Mouse (Mus musculus): ENCODE data around the gene Kcp.

DNA sequence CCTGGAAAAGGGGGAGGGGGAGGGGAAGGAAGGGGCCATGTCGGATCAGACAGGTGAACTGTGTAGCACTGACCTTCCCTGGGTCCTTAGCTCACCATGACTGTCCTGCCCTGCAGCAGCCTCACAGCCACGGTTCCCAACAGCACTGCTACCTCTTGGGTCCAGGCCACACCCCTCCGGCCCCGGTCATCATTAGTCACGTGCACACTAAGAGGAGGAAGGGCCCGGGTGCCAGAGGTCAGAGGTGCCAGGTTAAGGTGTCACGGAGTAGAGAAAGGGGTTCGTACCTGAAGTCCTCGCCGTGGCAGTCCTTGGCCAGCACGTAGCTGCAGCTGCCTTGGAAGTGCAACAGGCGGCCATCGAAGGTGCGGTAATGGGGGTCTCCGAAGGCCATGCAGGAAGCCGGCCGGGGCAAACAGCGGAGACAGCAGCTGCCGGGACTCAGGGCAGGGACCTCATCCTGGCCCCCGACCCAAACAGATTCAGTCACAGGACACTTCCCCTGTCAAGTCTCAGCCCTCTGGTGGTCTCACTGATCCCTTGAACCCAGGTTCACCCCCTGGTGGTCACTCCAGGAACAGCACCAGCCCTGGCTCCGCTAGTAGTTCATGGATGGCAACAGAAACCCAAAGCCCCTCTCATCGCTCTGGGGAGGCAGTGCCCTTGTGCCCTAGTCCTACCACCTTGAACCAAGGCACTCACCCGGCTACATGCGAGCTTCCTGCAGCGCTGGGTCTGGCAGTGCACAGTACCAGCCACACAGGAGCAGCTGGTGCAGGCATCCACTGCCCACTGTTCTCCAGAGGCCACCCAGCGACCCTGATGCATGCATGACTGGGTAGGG is 22.8 kb downstream of the Kcp start:
- TF ChIP-seq CTCF (IDR thresholded peaks at IDR 0.05; ENCODE audit: low read depth), result peak; percentile 93
- no peak for TF ChIP-seq EP300 (IDR thresholded peaks at IDR 0.05; ENCODE audit: low read depth)
